Mouse (Mus musculus) lung, adult 2 months (tissue): Measurements from ENCODE around the gene A930018P22Rik. TPM values are rescaled to one million over a fixed set of nuclear protein-coding genes. Genes with fewer than 3 reads are reported as not detected.

Experiments
- DNase-seq: peaks from one replicate; pipeline ENCODE4 v3.0.0; 2022
- H3K4me1 ChIP-seq: fragments of 200-500 bp; 2 replicates; pipeline ENCODE4 v1.6.1; 2011; ENCODE audit warnings: low read length; ENCODE audit not compliant: control insufficient read depth, insufficient read depth
- H3K4me3 ChIP-seq: fragments of 200-500 bp; replicated peaks from 2 replicates; pipeline ENCODE3; 2011; ENCODE audit warnings: low read depth, mild to moderate bottlenecking, control low read depth, low read length; ENCODE audit errors: extremely low read depth
- CTCF ChIP-seq: fragments of 200-500 bp; IDR thresholded peaks from 2 replicates; pipeline ENCODE4 v1.5.1; 2011; ENCODE audit warnings: mild to moderate bottlenecking, low read length, control low read depth; ENCODE audit not compliant: insufficient read depth
- POLR2A ChIP-seq: fragments of 200-500 bp; IDR thresholded peaks from 2 replicates; pipeline ENCODE4 v1.6.1; 2011; ENCODE audit warnings: low read depth, mild to moderate bottlenecking, control low read depth, low read length, borderline replicate concordance; ENCODE audit errors: extremely low read depth
- WGBS: fragments of 180-500 bp; shearing (Covaris S2); methylation state at CpG from one replicate; pipeline ENCODE4 v1.1.7; 2018; 5-methylcytosine and 5-hydroxymethylcytosine counted together
- polyA plus RNA-seq: library from polyadenylated mRNA; depleted of rRNA; stranded (reverse); fragments of >200 nt; gene quantifications from 2 replicates; pipeline ENCODE4 v1.2.3, GENCODE M21; 2012; rRNA removed

The A930018P22Rik gene
- polyA plus RNA-seq, 1 experiment = 0.26 TPM

- H3K4me1 ChIP-seq = no peaks in the 10 kb centered on the region
- no peak overlapping the region for H3K4me3 ChIP-seq
- no peak for DNase-seq
- 79% methylated on average over 7 of the region's 7 CpGs for WGBS
- no peak for TF ChIP-seq CTCF
- TF ChIP-seq POLR2A = no peak
Observed at GRCm38 (mm10) chr2:104163418-104163817, 40.8 kb downstream of the A930018P22Rik start.

- no peak overlapping the region for H3K4me3 ChIP-seq
- WGBS = 90% methylated on average over 4 of the region's 4 CpGs
- no peak for TF ChIP-seq POLR2A
- no peak for TF ChIP-seq CTCF
- H3K4me1 ChIP-seq = no peaks in the 10 kb centered on the region
- no peak for DNase-seq
Observed at GRCm38 (mm10) chr2:104163978-104164487, 41.5 kb downstream of the A930018P22Rik start.

GRCm38 (mm10) chr2:104165631-104166030, 43.1 kb downstream of the A930018P22Rik start:
- H3K4me1 ChIP-seq = no peaks in the 10 kb centered on the region
- no peak for DNase-seq
- TF ChIP-seq CTCF (no peak), POLR2A (no peak)
- WGBS = 71% methylated on average over 2 of the region's 2 CpGs
- H3K4me3 ChIP-seq = no peak overlapping the region

- 94% methylated on average over 23 of the region's 23 CpGs for WGBS
- TF ChIP-seq POLR2A (no peak), CTCF (no peak)
- Histone ChIP-seq H3K4me3 (no peak overlapping the region), H3K4me1 (no peaks in the 10 kb centered on the region)
- no peak for DNase-seq
Observed at GRCm38 (mm10) chr2:104167765-104168164, 45.2 kb downstream of the A930018P22Rik start.

DNA sequence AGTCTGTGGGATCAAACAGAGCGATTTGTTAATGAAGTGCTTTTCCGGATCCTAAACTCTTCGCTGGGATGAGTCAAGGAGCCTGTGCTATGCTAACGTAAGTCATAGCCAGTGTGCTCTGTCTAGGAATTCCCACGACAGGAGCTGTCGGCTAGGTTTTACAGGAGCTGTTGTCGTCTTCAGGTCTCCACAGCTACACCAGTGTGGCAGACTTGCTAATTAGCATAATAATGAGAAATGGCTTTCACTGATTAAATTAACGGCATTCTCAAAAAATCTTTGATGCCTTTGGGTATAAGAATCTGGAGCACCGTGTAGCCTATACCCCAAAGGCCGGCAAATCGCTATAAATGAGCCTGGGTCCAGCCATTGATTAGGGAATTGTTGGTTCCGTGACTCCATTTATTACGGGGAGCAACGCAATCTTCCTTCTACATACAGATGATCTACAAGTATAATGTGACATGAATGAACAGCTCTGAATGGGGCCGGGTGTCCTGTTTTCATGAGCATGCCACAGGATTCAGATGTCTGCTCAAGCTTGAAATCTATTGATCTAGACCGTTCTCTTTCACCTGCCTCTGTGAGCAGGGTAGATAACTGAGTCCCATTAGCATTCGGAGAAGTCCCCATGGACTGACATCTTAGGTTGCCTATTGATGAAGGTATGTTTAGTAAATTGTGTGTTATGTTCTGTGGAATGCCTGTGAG, 45.8 kb downstream of the A930018P22Rik start:
- DNase-seq = no peak
- WGBS = 94% methylated on average over 17 of the region's 17 CpGs
- TF ChIP-seq POLR2A (no peak), CTCF (no peak)
- Histone ChIP-seq H3K4me1 (no peaks in the 10 kb centered on the region), H3K4me3 (no peak overlapping the region)

DNA sequence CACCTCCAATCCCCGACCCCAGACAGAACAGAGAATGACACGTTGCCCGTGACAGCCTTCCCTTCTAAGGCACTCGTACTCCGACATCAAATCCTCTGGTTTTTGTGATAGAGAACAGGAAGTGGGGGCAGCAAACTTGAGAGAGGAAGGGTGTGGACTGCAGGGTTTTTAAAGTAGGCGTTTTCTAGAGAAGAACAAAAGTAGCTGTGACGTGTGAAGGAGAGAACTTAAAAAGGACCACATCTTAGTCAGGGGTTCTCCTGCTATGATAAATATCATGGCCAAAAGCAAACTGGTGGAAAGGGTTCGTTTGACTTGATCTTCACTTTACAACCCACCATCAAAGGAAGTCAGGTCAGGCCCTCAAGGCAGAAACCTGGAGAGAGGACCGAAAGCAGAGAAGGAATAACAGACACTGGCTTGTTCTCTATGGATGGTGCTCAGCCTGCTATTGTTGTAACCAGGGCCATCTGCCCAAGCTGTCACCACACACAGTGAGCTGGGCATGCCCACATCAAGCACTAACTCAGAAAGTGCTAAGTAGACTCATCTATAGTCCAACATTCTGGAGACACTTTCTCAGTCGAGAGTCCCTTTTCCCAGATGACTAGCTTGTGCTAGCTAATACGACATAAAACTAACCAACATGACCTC, 50.3 kb downstream of the A930018P22Rik start:
- 34% methylated on average over 11 of the region's 11 CpGs for WGBS
- DNase-seq = no peak
- Histone ChIP-seq H3K4me3 (no peak overlapping the region), H3K4me1 (no peaks in the 10 kb centered on the region)
- TF ChIP-seq POLR2A (no peak), CTCF (no peak)

- Histone ChIP-seq H3K4me3 (no peak overlapping the region), H3K4me1 (no peaks in the 10 kb centered on the region)
- TF ChIP-seq CTCF = no peak
- no peak for TF ChIP-seq POLR2A
- no peak for DNase-seq
- 84% methylated on average over 3 of the region's 3 CpGs for WGBS
Observed at GRCm38 (mm10) chr2:104173431-104173830, 50.9 kb downstream of the A930018P22Rik start.

Other genes starting within 250 kb of the A930018P22Rik start
- 47.8 and 51.7 TPM in 2 replicates for gene Lmo2, start 164.8 kb upstream of the A930018P22Rik start, polyA plus RNA-seq
- 11.4 and 19.3 TPM in 2 replicates for gene Fbxo3, start 95.0 kb upstream of the A930018P22Rik start, polyA plus RNA-seq
- gene 4931422A03Rik, start 94.4 kb upstream of the A930018P22Rik start, polyA plus RNA-seq = not detected in 2 replicates
- 0.10 and 0.11 TPM in 2 replicates for gene Gm10912, start 56.9 kb upstream of the A930018P22Rik start, polyA plus RNA-seq
- not detected in 2 replicates for gene Gm10799, start 54.2 kb upstream of the A930018P22Rik start, polyA plus RNA-seq
- 1.9 and 5.8 TPM in 2 replicates for gene Cd59b, start 52.9 kb upstream of the A930018P22Rik start, polyA plus RNA-seq
- 10.8 and 17.6 TPM in 2 replicates for gene Cd59a, start 27.0 kb upstream of the A930018P22Rik start, polyA plus RNA-seq